Mouse (Mus musculus): Measurements from ENCODE around the gene Ptprr.

The Ptprr gene

DNA sequence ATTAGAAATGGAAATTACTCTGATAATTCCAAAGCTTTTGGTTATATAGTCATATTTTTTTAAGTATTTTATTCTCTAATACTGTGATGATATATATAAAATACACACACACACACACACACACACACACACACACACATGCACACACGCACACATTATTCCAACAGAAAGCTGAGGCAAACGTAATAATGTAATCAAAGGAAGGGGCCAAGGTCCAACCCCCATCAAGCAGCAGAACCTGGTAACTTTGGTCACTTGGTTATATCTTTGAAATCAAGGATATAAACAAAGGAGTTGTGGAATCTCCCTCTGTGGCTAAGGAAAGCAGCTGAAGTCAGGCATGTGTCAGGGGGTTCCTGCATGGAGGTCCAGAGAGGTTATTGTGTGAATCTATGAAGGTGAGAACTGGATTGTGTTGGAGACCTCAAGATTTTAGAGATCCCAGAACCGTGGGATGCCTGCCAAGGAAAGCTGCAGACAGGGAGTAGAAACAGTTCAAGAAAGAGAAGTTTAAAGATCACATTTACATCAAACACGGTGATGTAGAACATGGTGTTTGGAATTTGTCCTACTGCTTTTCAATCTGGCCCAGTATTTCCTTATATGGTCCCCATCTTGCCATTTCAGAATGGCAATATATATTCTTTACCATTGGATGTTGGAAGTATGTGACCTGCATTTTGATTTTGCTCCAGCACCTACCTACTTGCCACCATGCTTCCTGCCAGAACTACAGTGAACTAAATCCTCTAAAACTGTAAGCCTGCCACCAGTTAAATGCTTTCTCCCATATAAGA is 98.1 kb downstream of the Ptprr start:
- DNase-seq (ENCODE audit: low spot score), result no peak

- DNase-seq (ENCODE audit: low spot score), result no peak
These were observed 99.0 kb downstream of the Ptprr start for GRCm38 (mm10) chr10:116117060-116117459.

- no peak for DNase-seq (ENCODE audit: low spot score)
These were observed 103.5 kb downstream of the Ptprr start for GRCm38 (mm10) chr10:116121463-116121862.

DNA sequence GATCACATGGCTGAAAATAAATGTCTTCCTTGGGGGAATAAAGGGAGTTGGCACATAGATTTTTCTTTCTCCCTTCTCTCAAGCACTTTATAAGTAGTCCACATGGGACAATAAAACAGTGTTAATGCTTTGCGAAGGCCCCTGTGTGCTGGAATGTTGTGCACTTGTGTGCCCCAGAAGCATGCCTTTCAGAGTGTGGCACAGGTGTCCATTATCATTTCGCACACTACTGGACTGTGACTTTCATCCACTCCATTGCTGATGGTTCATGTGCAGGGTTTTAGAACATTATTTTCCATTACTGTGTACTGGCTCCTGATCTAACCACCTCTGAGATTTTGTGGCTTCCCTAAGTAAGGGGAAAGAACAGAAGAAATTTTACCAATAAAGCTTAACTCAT is 105.8 kb downstream of the Ptprr start:
- no peak for DNase-seq (ENCODE audit: low spot score)

- DNase-seq (ENCODE audit: low spot score), result no peak
These were observed 107.4 kb downstream of the Ptprr start for GRCm38 (mm10) chr10:116125364-116125763.

DNA sequence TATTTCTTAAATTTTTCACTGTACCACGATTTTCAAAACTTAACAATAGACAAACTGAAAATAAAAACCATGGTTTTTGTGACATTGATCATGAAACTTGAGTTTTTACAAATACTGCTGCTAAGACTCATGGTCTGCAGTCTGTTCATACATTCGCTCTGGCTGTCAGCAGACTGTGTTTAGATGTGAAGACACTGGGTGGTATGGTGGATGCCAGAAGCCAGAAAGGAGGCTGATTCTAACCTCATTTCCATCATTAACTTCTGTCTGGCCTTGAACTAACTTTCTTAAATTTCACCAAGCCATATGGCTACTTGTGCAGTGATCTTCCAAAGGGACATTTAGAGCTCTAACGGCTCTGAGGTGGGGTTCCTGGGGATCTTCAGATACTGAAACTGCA is 112.4 kb downstream of the Ptprr start:
- DNase-seq (ENCODE audit: low spot score), result no peak

- DNase-seq (ENCODE audit: low spot score), result no peak
These were observed 113.2 kb downstream of the Ptprr start for GRCm38 (mm10) chr10:116131223-116131622.

DNA sequence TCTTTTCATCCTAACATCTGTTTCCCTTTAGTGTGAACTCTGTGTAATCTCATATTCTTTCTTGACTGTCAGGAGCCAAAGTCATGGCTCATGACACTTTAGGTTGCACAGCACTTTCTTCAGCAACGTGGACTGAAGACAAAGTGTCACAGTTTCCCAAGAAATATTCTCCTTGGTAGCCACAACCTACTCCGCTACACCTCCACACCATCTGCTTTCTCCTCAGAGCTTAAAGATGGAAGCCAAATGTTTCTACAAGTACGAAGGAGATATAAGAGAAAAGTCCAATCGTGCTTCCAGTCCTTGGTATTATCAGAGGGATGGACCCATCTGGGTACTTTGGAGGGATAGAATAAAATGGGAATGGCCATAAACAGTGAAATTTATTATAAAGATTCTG is 114.2 kb downstream of the Ptprr start:
- DNase-seq (ENCODE audit: low spot score), result no peak

DNA sequence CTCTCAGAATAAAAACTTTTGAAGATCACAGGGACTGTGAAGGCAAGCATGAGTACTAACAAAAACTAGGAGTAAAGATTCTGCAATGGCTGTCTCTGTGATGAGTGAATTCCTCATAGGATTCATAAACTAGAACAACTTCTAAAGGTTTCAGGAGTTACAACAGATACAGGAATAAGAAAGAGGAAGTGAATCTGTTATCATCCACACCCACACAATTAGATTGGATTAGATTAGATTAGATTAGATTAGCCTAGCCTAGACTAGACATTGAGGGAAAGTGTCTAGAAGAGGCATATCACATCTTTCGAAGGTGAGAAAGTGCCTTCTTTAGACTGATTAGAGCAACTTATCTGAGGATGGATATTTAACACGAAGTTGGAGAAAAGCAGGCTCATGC is 117.2 kb downstream of the Ptprr start:
- no peak for DNase-seq (ENCODE audit: low spot score)

GRCm38 (mm10) chr10:116140226-116140625 is 122.2 kb downstream of the Ptprr start:
- no peak for DNase-seq (ENCODE audit: low spot score)

DNA sequence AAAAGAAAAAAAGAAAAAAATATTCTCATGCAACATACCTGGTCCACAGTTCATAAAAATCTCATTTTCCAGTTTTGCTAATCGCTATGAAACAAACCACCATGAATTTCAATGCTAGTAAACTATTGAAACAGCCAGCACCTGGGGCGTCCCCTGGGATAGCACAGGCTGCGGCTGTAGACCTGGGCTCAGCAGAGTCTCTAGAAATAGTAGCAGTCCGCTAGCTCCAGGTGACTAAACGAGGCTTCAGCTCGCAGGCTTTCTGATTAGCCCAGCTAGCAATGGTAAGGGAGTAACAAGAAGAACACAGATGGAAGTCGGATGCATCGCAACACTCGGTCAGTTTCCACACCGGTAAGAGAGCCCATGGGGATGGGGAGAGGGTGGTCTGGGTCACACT is 125.7 kb downstream of the Ptprr start:
- DNase-seq (ENCODE audit: low spot score), result no peak

- DNase-seq (ENCODE audit: low spot score), result no peak
These were observed 128.1 kb downstream of the Ptprr start for GRCm38 (mm10) chr10:116146091-116146490.

DNA sequence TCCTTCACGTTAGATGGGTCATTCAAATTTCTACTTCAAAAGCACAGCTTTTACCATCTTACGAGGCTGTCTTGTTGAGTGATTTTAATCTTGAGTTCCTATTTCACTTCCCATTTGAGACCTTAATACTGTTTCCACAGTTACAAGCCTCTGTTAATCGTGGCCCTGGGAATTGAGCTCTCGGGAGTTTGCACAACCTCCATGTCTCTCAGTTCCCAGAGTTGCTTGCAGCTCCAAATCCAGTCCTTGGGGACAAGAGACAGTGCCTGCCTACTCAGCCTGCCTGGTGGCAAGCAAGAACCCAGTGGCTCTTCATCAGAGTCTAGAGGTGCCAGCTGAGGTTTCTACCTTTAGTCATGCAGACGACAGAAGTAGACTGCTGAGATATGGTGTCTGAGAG is 136.7 kb downstream of the Ptprr start:
- no peak for DNase-seq (ENCODE audit: low spot score)

DNA sequence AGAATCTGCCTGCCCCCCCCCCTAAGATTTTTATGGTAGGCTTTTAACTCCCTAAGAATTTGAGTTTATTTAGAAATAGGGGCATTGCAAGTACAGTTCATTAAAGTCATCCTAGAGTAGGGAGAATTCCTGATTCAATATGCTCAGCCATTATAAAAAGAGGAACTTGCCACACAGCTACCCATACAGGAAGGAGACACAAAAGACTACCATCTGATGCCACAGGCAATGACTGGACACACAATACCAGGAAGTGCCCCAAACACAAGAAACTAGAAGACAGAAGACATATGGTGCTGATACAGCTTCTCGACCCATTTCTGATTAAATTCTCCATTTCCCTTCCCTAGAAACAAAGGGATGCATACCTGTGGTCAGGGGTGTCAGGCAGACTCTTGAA is 138.7 kb downstream of the Ptprr start:
- DNase-seq (ENCODE audit: low spot score), result no peak

DNA sequence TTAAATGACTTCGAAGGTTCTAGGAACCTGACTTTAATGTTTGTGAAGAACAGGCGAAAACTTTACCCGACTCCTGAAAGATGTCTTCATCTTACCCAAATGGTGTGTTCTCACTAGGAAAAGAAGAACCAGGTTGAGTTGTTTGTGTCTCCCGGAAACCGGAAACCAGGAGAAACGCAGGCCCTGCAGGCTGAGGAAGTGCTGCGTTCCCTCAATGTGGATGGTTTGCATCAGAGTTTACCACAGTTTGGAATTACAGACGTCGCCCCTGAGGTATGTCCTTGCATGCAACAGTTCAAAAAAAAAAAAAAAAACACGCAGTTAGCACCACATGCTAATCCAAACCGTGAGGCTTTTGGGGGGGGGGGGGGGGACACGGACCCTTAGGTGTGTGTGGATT is 144.3 kb downstream of the Ptprr start:
- no peak for DNase-seq (ENCODE audit: low spot score)

DNA sequence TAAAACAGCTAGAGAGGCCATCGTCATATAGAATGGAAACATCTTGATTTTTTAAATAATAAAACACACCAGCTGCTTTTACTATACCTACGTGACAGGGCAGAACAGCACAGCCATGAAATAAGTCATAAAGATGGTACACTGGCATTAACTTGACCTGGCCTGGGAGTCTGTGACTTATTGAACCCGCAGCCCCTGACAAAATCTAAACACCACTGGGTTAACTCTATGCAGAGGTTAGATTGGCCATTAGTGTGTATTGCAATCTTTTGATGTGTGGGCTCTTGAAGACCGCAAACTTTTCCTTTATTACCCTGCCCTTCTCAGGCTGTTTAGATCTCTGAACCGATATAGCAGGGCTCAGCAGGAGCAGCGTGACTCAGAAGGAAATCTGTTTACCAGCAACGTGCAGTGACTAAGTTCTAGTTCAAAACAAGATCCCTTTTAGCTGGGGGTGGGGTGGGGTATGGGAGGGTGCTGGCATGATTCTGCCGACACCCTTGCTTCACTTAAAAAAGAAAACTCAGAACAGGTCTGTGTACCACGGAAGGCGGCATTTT is 157.4 kb downstream of the Ptprr start:
- DNase-seq (ENCODE audit: low spot score), result no peak

DNA sequence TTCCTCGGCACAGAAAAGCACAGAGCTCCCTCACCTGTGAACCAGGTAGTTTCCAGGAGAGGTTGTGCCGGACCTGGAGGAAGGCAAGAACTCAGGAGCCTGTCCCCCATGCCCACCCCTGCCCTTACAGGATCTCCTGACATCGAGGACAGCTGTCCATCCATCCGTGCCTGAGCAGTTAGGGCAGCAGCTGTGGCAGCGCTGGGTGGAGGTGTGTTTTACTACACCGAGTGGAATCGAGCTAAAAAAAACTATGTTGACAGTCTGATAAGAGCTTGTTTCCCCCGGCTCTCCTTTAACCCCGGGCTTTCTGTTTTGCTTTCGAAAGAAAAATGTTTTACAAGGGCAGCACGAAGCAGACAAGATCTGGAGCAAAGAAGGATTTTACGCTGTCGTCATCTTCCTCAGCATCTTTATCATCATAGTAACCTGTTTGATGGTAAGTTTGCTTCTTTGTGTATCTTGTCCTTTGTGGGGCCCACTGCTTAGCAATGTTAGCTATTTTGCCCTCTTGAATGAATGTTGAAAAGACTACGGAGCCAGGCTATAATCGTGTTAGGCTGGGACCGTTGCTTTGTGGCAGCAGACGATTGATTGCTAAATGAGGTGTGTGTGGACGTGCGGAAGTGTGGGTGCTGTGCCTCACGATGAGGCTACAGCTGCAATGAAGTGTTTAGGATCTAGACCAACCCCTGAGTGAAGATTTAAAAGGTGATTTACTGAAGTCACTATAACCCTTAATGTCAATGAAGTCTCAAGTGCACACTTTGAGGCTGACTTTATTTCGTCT is 159.6 kb downstream of the Ptprr start:
- DNase-seq (ENCODE audit: low spot score), result no peak

DNA sequence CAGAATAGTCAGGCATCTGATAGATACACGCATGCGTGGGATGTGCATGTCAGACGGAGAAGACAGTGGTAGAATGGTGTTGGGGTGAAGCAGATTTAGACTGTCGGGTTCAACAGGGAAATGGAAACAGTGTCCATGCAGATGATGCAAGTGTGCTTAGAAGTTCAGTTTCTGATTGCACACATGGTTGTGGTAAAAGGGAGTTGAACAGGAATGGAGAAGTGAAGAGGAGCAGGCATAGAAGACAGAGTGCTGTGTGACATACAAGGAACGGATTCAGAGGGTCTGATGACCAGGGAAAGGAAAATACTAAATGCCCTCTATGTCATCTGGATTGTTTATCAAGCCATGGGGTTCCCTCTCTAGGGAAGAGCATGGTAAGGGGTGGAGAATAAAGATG is 163.2 kb downstream of the Ptprr start:
- no peak for DNase-seq (ENCODE audit: low spot score)

DNA sequence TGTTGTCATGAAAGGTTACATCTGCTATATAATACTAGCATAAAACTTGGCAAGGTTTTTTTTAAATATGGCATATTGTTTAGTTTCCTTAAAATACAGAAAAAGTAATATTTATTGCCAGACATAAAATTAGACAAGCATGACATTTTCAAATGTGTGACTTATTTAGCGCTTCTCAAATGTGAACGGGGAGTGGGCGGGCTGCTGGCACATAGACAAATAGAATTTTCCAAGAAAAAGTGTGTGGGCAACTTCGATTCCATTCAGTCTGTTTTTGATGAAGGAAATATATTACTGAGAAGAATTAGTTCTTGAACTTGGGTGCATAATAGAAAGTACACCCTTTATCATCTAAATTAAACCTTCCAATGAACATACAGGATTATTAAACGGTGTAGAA is 164.2 kb downstream of the Ptprr start:
- no peak for DNase-seq (ENCODE audit: low spot score)

GRCm38 (mm10) chr10:116183258-116183657 is 165.2 kb downstream of the Ptprr start:
- DNase-seq (ENCODE audit: low spot score), result no peak

DNA sequence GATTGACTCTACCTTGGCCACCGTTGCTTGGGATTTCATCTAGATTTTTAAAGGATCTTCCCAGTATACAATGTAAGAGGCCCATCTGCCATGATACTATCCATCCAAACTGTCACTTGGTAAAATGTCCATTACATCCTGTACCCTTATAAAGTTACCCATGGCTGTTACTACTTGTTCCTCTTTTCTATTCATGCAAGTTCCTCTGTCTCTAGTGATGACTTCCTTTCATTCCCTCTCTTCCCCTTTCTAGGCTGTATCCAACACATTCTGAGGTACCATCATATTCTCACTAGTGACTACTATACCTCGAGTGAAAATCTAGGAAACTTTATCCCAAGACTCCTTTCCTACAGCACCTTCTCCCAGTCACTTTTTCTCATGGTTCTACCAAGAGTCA is 173.7 kb downstream of the Ptprr start:
- DNase-seq (ENCODE audit: low spot score), result no peak

DNA sequence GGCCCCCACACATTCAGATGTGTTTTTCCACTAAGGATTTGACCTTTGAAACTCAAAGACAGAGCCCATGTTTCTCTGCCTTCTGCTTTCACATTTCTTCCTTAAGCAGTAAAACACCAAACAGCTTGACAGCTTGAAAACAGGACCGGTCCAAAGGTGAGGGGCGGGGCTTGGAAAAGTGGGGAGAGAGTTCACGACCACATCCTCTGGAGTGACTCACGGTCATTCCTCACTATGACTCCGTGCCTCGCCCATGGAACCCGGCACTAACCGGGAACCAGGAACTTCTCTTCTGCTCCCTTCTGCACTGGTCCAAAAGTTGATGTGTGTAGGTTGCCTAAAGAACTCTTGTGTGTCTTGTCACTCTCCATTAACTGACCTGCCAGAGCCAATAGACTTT is 174.3 kb downstream of the Ptprr start:
- no peak for DNase-seq (ENCODE audit: low spot score)

DNA sequence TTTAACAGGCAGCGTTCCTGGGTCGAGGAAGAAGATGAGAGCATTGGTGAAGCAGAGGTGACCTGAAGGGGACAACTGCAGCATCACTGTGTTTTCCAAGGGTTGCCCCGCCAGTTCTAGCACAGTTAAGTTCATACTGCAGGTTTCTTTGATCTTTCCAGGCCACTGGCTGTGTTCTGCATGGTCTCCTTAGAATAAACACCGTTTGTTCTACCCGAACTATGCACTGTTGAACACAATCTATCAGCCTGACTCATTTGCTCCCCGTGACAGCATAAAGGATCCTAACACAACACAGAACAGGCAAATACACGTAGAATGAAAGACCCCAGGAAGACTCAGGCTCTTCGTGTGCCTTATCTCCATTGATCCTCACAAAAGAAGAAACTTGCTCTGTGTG is 176.4 kb downstream of the Ptprr start:
- no peak for DNase-seq (ENCODE audit: low spot score)
